Mouse (Mus musculus) forebrain, postnatal 0 days (tissue): ENCODE measurements around the gene Col6a1. TPM values are rescaled to one million over a fixed set of nuclear protein-coding genes. Genes with fewer than 3 reads are reported as not detected.

Source experiments
- ATAC-seq: fragments of 200-750 bp; cut with Nextera tagmentation; 2 replicates; pipeline ENCODE4 v1.8.0; 2017; ENCODE audit warnings: mild to moderate bottlenecking, moderate library complexity
- DNase-seq: peaks from one replicate; pipeline ENCODE4 v3.0.0-alpha.2; 2015
- H3K27ac ChIP-seq: fragments of 300-500 bp; sonication (generic); 2 replicates; pipeline ENCODE4 v1.5.1; 2014; ENCODE audit warnings: low read depth, mild to moderate bottlenecking, antibody characterized with exemption, low read length, moderate library complexity, mixed read lengths
- H3K27me3 ChIP-seq: fragments of 300-500 bp; sonication (generic); 2 replicates; pipeline ENCODE4 v1.6.1; 2014; ENCODE audit warnings: mild to moderate bottlenecking, low read length, mixed read lengths; ENCODE audit not compliant: insufficient read depth
- H3K36me3 ChIP-seq: fragments of 300-500 bp; sonication (generic); 2 replicates; pipeline ENCODE4 v1.6.1; 2014; ENCODE audit warnings: mild to moderate bottlenecking, moderate library complexity; ENCODE audit not compliant: insufficient read depth
- H3K4me1 ChIP-seq: fragments of 300-500 bp; sonication (generic); 2 replicates; pipeline ENCODE4 v1.6.1; 2014; ENCODE audit warnings: antibody characterized with exemption; ENCODE audit not compliant: insufficient read depth
- H3K4me2 ChIP-seq: fragments of 300-500 bp; sonication (generic); 2 replicates; pipeline ENCODE4 v1.6.1; 2014; ENCODE audit warnings: low read depth, mild to moderate bottlenecking, moderate library complexity
- H3K4me3 ChIP-seq: fragments of 300-500 bp; sonication (generic); 2 replicates; pipeline ENCODE4 v1.5.1; 2014; ENCODE audit warnings: low read depth, low read length, mixed read lengths
- H3K9ac ChIP-seq: fragments of 300-500 bp; sonication (generic); 2 replicates; pipeline ENCODE4 v1.6.1; 2014; ENCODE audit warnings: mild to moderate bottlenecking
- H3K9me3 ChIP-seq: fragments of 300-500 bp; sonication (generic); 2 replicates; pipeline ENCODE4 v1.6.1; 2016; ENCODE audit warnings: low read length
- CTCF ChIP-seq: sonication (generic); IDR thresholded peaks from 2 replicates; pipeline ENCODE4 v1.5.1; 2016; ENCODE audit warnings: antibody characterized with exemption, control low read depth, low read depth
- WGBS: fragments of 180-500 bp; shearing (Covaris S2); extraction: QIAGEN DNeasy Blood & Tissue Kit; methylation state at CpG from one replicate; pipeline ENCODE4 v1.1.7; 2014; 5-methylcytosine and 5-hydroxymethylcytosine counted together
- polyA plus RNA-seq: library from polyadenylated mRNA; unstranded; fragments of >200 nt; fragmentation: Nextera tagmentation; extraction: Ambion mirVana; gene quantifications from 2 replicates; pipeline ENCODE4 v1.2.1, GENCODE M21; 2015
- total RNA-seq: library from RNA; depleted of rRNA; stranded (reverse); fragments of >200 nt; gene quantifications from 2 replicates; pipeline ENCODE4 v1.2.3, GENCODE M21; 2014

Gene Col6a1
- total and polyA plus RNA-seq, 2 experiments from 2014 or later = 14.6 to 31.8 TPM

DNA sequence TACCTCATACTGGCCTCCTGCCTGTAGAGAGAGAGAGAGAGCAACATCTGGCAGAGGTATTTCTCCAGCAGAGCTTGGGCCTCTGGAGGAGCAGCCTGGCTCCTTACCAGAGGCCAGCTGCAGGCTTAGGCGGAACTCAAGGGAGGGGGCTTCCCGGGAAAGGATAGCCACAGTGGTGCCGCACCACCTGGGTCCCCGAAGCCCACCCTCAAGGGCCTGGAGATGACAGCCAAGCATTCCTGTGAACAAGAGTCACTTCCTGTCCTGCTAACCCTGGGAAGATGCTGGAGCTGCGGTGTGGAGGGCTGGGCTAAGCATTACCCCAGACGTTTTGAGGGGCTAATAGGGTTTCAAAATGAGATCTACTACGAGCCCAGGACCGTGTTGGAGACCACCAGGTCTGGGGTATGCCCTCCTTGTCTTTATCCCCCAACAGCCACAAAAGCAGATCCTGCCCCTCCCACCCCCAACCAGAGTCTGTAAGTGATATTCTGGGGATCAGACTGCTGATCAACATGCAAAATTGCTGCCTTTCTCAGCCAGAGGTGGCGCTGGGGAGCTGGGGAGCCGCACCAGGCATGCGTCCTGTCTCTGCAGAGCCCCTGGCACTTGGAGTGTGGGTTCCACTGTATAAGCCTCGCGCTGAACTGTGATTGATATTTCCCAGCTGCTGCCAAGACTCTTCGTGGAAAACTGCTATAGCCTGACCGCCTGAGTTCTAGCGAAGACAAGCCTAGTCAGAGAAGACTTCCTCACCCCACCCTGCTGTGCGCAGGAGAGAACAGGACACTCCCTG, 7.1 kb upstream of the Col6a1 start:
- DNase-seq = peak; percentile 83
- no peak overlapping the region for H3K9ac ChIP-seq
- peak overlapping the region; percentile 40 for H3K4me2 ChIP-seq
- no peaks in the 10 kb centered on the region for H3K4me1 ChIP-seq
- ATAC-seq = peak; percentile 91
- no peak overlapping the region for H3K4me3 ChIP-seq
- H3K9me3 ChIP-seq = no peaks in the 10 kb centered on the region
- 0 out of 2 replicates have a peak overlapping the region, but pooled peaks have one; percentile 35 for H3K27ac ChIP-seq
- 19% methylated on average over 17 of the region's 17 CpGs for WGBS
- no peaks in the 10 kb centered on the region for H3K27me3 ChIP-seq
- no peaks in the 10 kb centered on the region for H3K36me3 ChIP-seq
- peak; percentile 82 for TF ChIP-seq CTCF

DNA sequence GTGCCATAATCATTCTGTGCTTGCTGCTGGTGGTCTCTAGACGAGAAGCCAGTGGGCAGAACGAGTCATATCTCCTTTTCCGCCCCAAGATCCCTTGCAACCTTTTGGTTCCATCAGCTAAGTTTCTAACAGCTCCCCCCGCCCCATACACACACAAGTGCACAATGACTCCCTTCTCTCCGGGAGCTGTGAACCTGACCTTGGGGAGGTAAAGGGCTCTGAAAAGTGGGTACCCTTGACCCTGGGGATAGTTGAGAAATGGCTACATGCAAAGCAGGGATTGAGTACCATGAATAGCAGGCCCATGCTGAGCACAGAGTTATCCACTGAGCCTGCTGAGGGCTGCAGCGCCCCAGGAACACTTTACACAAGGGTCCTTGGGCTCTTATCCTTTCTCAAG, 6.4 kb upstream of the Col6a1 start:
- TF ChIP-seq CTCF = no peak
- WGBS = 72% methylated on average over 6 of the region's 6 CpGs
- Histone ChIP-seq H3K27me3 (no peaks in the 10 kb centered on the region), H3K4me3 (no peak overlapping the region), H3K9ac (no peak overlapping the region), H3K36me3 (no peaks in the 10 kb centered on the region), H3K4me2 (no peak overlapping the region), H3K9me3 (no peaks in the 10 kb centered on the region), H3K27ac (no peak overlapping the region), H3K4me1 (no peaks in the 10 kb centered on the region)
- ATAC-seq (no peak), DNase-seq (no peak)

DNA sequence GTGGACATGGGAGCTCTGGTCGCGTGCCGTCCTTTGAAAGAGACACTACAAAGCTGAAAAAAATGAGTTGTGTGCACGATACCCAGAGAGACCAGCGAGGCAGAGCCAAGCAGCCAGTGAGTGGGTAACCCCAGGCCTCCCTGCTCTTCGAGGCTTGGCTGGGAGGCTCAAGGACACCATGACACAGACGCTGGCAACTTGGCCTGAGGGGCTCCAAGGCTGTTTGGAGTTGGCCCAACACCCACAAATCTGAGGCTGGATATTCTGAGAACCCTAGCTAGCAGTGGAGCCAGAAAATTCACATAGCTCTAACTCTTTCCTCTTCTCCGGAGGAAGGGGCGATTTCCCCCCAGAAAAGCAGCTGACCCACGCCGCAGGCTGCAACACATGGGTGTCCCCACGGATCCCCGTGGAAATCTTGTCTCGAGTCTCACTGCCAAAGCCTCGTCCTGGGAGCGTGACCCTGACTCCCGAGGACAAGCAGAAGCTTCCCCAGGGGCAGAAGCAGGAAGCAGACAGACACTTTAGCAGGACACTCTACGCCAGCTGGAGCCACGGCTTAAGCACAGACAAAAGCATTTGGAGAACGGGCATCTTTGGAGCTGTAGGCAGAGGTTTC, 5.8 kb upstream of the Col6a1 start:
- H3K27me3 ChIP-seq = no peaks in the 10 kb centered on the region
- WGBS = 68% methylated on average over 20 of the region's 20 CpGs
- no peak overlapping the region for H3K4me2 ChIP-seq
- H3K4me3 ChIP-seq = no peak overlapping the region
- H3K9me3 ChIP-seq = no peaks in the 10 kb centered on the region
- no peaks in the 10 kb centered on the region for H3K4me1 ChIP-seq
- no peak overlapping the region for H3K9ac ChIP-seq
- no peaks in the 10 kb centered on the region for H3K36me3 ChIP-seq
- no peak for TF ChIP-seq CTCF
- DNase-seq = no peak
- no peak for ATAC-seq
- no peak overlapping the region for H3K27ac ChIP-seq

DNA sequence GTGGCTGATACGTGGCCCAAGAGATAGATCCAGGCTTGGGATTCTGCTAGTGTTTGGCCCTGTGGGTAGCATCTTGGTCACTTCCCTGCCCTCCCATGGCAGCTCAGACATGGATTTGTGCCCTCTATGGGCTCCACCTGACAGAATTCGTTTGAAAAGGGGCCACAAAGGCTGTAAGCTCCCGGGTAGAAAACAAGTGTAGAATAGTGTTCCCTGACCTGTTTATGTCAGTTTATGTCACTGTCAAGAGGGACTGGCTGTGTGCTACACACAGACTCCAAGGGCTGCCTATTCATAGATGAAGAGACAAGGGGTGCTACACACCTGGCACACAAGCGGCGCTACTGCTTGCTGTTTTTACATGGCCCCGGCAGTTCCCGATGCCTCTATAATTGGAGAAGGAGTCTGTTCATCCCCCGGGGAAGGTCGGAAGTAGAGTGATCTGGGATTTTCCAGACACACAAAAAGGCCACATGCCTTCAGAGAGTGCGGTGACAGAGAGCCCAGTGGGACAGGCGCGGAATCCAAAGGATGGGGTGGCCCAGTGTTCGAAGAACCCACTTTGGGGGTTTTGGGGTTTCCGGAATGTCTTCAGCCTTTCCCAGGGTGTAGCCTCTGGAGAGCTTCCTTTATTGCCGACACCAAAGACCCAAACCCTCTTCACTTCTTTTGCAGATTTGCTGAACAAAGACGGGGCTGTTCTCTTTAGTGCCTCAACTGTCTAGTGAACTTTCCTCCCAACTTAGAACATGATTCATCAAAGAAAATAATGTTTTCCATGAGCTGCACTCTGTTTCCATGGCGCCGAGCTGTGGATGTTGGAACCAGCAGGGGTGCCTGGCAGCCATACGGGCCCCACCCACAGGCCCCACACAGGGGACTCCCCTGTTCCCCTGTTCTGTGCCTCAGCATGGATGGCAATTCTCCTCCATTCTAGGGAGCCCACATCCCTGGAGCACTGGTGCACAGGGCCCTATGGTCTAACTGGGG, 4.0 kb upstream of the Col6a1 start:
- H3K9me3 ChIP-seq = no peaks in the 10 kb centered on the region
- DNase-seq (no peak), ATAC-seq (peak; percentile 23; the same call in 1 of the 2 replicates)
- no peaks in the 10 kb centered on the region for H3K36me3 ChIP-seq
- no peaks in the 10 kb centered on the region for H3K27me3 ChIP-seq
- H3K4me1 ChIP-seq = no peaks in the 10 kb centered on the region
- no peak overlapping the region for H3K9ac ChIP-seq
- H3K27ac ChIP-seq = no peak overlapping the region
- no peak overlapping the region for H3K4me3 ChIP-seq
- H3K4me2 ChIP-seq = no peak overlapping the region
- 73% methylated on average over 19 of the region's 19 CpGs for WGBS
- no peak for TF ChIP-seq CTCF

DNA sequence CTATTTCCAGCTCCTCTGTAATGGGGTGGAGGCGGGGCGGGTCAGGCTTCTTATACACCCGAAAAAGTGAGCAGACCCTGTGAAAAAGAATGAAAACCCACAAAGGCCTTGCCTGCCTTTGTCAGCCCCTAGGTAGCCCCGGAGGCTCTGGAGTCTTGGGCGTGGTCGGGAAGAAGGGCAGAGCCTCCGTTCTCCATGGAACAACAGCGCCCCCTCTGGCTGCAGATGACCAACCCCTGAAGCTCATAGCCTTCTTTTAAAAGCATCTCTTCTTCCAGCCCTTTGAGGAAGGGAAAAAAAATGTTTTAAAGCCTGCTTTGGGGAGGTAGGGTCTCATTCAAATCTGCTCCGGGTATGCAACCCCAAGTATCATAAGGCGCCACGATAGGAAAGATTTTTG, 2.4 kb upstream of the Col6a1 start:
- TF ChIP-seq CTCF = peak; percentile 60
- no peak for ATAC-seq
- Histone ChIP-seq H3K27ac (no peak overlapping the region), H3K9ac (no peak overlapping the region), H3K4me3 (no peak overlapping the region), H3K27me3 (no peaks in the 10 kb centered on the region), H3K36me3 (no peaks in the 10 kb centered on the region), H3K4me2 (no peak overlapping the region), H3K4me1 (no peaks in the 10 kb centered on the region), H3K9me3 (no peaks in the 10 kb centered on the region)
- WGBS = 16% methylated on average over 11 of the region's 11 CpGs
- peak; percentile 51 for DNase-seq

DNA sequence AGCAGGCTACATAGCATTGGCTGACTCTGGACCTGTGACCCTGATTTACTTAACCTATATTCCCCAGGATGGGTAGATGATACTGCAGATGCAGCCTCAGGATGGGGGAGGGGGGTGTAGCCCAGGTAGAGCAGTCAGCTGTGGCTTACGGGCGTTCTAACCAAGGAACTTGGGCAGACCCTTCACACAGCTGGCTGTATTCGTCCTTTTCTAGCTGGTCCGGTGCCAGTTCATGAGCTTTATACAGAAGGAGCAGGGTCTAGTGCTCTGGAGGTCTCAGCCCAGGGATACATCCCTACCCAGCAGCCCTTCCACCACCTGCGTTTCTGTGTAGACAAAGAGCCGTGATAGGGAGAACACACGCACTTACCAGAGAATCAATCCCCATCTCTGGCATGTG, 1.3 kb upstream of the Col6a1 start:
- Histone ChIP-seq H3K4me1 (no peaks in the 10 kb centered on the region), H3K9me3 (no peaks in the 10 kb centered on the region), H3K27me3 (no peaks in the 10 kb centered on the region), H3K9ac (no peak overlapping the region), H3K4me3 (no peak overlapping the region), H3K4me2 (no peak overlapping the region), H3K27ac (no peak overlapping the region), H3K36me3 (no peaks in the 10 kb centered on the region)
- DNase-seq (no peak), ATAC-seq (no peak)
- 88% methylated on average over 7 of the region's 7 CpGs for WGBS
- no peak for TF ChIP-seq CTCF
